Mouse (Mus musculus): ENCODE results near the gene Eif2s1.

The Eif2s1 gene

DNA sequence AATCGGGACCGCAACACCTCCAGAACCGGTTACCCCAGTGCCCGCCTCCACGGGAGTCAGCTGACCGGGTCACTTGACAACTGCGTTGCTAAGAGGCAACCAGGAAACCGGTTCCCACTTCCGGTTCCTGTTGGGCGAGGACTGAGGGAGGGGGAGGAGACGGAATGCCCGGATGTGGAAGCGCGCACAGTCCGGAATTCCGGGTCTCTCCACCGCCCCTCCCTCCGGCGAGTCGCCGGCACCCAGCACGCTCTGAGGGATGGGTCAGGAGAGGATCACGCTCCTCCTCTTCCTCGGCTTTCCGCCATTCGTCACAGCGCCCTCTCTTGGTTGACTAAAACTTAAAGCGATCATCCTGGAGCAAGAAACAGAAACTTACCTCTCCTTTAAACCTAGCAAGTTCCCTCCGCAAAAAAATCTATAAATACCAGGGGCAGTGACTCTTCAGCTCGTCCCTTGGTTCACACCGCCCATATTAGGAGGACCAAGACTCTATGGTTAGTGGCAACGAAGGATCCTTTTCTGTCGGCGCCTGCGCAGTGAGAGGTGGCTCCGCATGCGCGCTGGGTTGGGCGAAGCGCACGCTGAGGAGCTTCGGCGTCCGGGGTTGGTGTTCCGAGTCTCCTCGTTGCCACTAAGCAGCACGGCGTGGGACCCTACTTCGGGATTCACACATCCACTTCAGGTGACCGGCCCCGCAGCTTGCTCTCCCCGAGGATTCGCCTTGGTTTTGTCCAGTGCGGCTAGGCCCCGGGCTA is at the start of gene Eif2s1, which contains the start of gene Atp6v1d:
TSS of gene Eif2s1 (plus strand) at position 324 of the 758 bp plus-strand sequence.
TSS of gene Atp6v1d (minus strand) at position 143 of the 758 bp plus-strand sequence.
- DNase-seq (ENCODE audit: low read depth in 1 of 2, low spot score in 2 of 2): peak; percentile 98

GRCm38 (mm10) chr12:78814437-78814836 is 47.2 kb upstream of the Eif2s1 start:
- DNase-seq (ENCODE audit: low read depth in 1 of 2, low spot score in 2 of 2): no peak

GRCm38 (mm10) chr12:78834496-78834895 is 27.1 kb upstream of the Eif2s1 start:
- DNase-seq (ENCODE audit: low read depth in 1 of 2, low spot score in 2 of 2): no peak

DNA sequence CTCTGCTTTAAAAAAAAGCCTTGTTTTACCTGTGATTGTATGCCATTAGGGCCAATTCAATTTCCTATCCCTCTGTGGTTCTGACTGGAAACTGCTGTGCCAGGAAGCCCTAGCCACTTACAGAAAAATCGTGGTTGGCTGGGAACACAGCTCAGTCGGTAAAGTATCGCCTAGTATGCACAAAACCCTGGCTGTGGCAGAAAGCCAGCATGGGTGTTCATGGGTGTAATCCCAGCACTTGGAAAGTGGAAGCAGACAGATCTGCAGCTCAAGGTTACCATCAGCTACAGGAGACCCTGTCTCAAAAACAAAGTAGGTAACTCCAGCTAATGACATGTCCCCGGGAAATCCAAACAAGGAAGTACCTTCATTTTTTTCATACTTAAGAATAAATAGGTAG is 21.7 kb upstream of the Eif2s1 start:
- no peak for DNase-seq (ENCODE audit: low read depth in 1 of 2, low spot score in 2 of 2)

DNA sequence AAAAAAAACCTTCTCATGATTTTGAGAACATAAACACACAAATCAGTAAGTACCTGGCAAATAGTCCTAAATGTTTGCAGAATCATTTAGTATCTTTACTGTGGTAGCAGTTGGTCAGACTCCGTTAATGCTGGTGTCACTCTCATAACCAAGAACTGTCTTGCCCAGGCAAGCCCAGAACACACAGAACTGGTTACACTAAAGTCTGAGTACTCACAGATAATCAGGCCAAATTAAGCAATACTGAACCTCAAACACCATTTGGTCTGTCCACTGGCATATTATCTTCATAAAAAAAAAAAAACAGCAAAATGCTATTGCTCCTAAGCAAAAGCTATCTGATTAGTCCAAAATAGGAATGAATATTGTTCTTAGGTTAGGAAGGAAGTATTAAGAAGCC is 19.2 kb upstream of the Eif2s1 start:
- no peak for DNase-seq (ENCODE audit: low read depth in 1 of 2, low spot score in 2 of 2)

DNA sequence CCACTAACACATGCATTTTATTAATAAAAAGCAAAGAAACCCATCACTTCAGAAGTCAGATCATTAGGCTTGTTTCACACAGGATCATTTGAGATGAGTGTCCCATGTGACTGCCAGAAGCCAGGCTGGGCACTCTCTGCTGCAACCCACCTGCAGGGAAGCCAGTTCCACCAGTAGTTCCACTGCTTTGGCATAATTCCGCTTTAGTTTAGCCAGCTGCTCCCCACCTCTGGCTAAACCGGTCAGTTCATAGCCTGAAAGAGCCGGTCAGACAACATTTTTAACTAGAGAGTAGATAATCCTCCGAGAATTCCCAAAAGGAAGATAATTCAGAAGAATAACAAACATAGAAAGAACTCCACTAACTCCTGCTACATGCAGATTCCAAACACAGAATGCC is 13.4 kb upstream of the Eif2s1 start:
- no peak for DNase-seq (ENCODE audit: low read depth in 1 of 2, low spot score in 2 of 2)

DNA sequence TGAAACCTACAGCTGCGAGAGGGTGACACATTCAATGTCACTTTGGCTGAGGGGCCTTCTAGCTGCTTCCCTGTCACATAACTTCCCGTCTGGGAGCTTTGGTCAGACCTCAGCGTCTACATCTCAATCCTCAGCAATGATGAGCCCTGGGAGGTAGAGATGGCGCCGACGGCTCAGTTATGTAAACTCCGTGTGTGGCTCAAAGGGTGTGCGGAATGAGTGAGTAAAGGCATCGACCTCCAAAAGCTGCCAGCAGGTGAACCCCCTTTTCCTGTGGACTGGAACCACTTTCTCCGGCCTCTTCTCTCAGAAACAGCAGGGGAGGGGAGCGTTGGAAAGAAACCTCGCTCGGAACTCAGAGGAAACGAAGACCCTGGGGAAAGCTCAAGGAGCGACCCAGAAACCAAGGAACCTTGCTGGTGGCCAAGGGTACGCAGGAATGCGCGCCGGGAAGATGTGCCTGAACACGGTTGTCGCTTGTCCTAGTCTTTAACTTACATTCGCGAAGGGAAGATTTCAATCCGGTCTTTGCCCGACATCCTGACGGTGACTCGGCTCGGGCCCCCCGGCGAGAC is 611 bp upstream of the Eif2s1 start:
- DNase-seq (ENCODE audit: low read depth in 1 of 2, low spot score in 2 of 2): no peak

- no peak for DNase-seq (ENCODE audit: low read depth in 1 of 2, low spot score in 2 of 2)
These were observed 673 bp downstream of the Eif2s1 start for GRCm38 (mm10) chr12:78862254-78862730.

DNA sequence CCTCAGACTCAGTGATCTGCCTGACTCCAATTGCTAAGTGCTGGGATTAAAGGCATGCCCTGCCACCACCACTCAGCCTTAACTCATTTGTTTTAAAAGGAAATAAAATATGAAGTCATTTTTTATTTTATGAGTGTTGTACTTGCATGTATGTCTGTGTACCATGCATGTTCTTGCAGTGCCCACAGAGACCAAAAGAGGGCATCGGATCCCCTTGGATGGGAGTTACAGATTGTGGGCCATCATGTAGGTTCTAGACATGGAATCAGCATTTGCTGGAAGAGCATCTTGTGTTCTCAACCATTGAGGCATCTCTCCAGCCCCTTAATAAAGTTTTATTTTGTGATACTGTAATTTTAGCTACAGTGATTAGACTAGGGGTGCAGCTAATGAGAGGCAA is 3.8 kb downstream of the Eif2s1 start:
- no peak for DNase-seq (ENCODE audit: low read depth in 1 of 2, low spot score in 2 of 2)

- DNase-seq (ENCODE audit: low read depth in 1 of 2, low spot score in 2 of 2): no peak
These were observed 6.5 kb downstream of the Eif2s1 start for GRCm38 (mm10) chr12:78868115-78868514.

- DNase-seq (ENCODE audit: low read depth in 1 of 2, low spot score in 2 of 2): no peak
These were observed 13.0 kb downstream of the Eif2s1 start for GRCm38 (mm10) chr12:78874581-78874980.

DNA sequence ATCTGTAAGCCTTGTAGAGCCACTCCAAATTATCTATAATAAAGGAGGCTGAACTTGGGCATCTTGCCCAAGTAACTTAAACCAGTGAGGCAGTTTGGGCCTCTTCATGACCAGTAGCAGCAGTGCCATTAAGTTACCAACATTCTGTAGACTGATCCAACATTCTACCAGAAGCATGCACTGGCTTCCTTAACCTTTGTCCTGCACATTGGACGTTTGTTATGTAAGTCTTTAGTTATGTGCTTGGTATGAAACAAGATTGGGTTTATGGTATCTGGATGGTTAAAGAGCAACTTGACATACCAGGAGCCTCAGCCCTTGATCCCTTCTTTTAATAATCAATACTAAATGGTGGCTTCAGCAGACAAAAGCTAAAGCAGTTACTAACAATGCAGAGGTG is 28.4 kb downstream of the Eif2s1 start:
- DNase-seq (ENCODE audit: low read depth in 1 of 2, low spot score in 2 of 2): no peak

GRCm38 (mm10) chr12:78891149-78891548 is 29.5 kb downstream of the Eif2s1 start:
- DNase-seq (ENCODE audit: low read depth in 1 of 2, low spot score in 2 of 2): no peak

GRCm38 (mm10) chr12:78897861-78898260 is 36.2 kb downstream of the Eif2s1 start:
- DNase-seq (ENCODE audit: low read depth in 1 of 2, low spot score in 2 of 2): no peak

- DNase-seq (ENCODE audit: low read depth in 1 of 2, low spot score in 2 of 2): no peak
These were observed 39.8 kb downstream of the Eif2s1 start for GRCm38 (mm10) chr12:78901467-78901866.

- no peak for DNase-seq (ENCODE audit: low read depth in 1 of 2, low spot score in 2 of 2)
These were observed 41.7 kb downstream of the Eif2s1 start for GRCm38 (mm10) chr12:78903313-78903712.

- no peak for DNase-seq (ENCODE audit: low read depth in 1 of 2, low spot score in 2 of 2)
These were observed 42.9 kb downstream of the Eif2s1 start for GRCm38 (mm10) chr12:78904499-78904898.

DNA sequence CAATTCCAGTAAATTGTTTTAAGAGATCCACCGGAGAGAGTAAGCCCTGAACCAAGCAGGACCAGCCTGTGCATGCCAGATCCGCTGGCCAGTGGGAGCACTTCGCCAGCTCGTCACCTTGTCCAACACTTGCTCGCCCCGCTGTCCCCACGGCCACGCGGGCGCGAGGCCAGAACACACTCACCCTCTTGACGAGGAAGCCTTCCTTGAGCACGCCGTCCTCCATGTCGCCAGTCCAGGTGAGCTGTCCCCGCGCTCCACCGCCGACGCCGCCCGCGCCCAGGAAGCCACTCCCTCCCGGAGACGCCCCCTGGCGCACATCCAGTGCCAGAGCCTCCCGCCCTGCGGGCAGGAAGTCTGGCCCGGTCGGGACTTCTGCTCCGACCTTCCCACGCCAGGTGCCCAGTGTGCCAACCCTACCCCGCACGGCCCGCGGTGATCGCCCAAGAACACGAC is 45.1 kb downstream of the Eif2s1 start, which contains the start of gene Plek2:
TSS of gene Plek2 (minus strand) at position 258 of the 456 bp plus-strand sequence.
- no peak for DNase-seq (ENCODE audit: low read depth in 1 of 2, low spot score in 2 of 2)

DNA sequence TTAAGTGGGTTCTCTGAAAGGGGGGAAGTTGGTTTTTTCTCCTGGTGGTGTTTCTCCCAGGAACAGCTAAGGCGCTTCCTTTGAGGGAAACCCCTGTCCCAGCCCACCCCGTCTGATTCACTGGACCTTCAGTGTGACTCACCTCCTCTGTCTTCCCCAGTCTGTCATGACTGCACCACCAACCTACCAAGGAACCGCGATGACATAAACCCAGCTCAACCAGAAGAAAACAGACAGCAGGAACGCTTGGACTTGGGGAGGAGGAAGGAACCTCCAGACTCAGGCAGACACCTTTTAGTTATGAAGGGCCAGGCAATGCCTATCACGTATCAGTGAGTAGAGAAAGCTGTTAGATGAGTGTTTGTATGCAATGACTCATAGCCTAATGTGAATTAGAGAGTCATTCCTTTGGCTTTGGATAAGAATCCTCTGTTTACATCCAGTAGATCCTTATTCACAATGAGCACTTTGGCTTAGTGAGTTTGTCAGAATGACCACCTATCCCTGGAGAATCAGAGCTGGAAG is 46.5 kb downstream of the Eif2s1 start:
- DNase-seq (ENCODE audit: low read depth in 1 of 2, low spot score in 2 of 2): no peak

DNA sequence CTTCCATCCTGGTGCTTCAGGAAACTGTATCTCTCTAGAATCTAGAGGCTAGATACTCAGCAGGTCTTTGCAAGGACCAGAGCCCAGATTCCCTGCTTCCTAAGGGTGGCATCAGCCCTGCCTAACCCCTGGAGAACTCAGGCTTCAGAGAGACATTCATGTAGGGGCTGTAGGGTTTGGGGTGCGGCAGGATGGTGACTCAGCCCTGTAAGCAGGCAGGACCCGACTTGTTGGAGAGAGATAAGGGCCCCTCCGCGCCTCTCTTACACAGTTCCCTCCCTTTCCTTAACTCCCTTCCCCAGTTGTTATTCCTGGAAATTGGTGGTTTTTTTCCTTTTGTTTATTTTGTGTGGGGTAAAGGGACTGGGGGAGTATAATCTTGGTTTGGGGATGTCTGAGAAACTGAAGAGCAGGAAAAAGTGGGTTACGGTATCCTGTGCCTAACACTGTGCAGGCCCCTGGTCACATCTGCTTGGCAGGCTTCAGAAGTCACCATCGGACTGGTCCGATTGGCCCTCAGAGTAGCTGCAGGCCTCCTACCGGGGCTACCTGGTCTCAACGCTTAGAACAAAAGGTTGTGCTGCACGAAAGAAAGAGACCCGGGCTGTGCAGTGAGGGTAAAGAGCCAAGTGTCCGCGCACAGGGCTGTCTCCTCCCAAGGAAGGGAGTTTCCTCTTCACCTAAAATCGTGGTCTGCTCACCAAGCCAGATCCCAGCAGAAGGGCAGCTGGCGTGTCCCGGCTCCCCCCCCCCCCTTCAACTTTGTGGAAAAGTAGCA is 49.3 kb downstream of the Eif2s1 start:
- DNase-seq (ENCODE audit: low read depth in 1 of 2, low spot score in 2 of 2): no peak

GRCm38 (mm10) chr12:78911707-78912417 is 50.2 kb downstream of the Eif2s1 start:
- DNase-seq (ENCODE audit: low read depth in 1 of 2, low spot score in 2 of 2): no peak

Data from monocyte, adult 2 months (primary cell).